Mouse (Mus musculus) embryonic facial prominence, embryonic 12.5 days (tissue): ENCODE measurements around the gene Erv3. TPM values are rescaled to one million over a fixed set of nuclear protein-coding genes. Genes with fewer than 3 reads are reported as not detected.
A peak's percentile ranks its signal among the peaks of the same experiment; 100 is the strongest.

ENCODE experiments used
- ATAC-seq: fragments of 200-750 bp; cut with Nextera tagmentation; 2 replicates; pipeline ENCODE4 v1.8.0; 2017; ENCODE audit not compliant: insufficient number of reproducible peaks, insufficient read depth, low FRiP score, low TSS enrichment
- H3K27ac ChIP-seq: fragments of 300-500 bp; sonication (generic); 2 replicates; pipeline ENCODE4 v1.5.1; 2016; ENCODE audit warnings: mild to moderate bottlenecking
- H3K27me3 ChIP-seq: fragments of 300-500 bp; sonication (generic); 2 replicates; pipeline ENCODE4 v1.6.1; 2016; ENCODE audit warnings: mild to moderate bottlenecking, moderate library complexity
- H3K36me3 ChIP-seq: fragments of 300-500 bp; sonication (generic); 2 replicates; pipeline ENCODE4 v1.6.1; 2016; ENCODE audit warnings: mild to moderate bottlenecking
- H3K4me1 ChIP-seq: fragments of 300-500 bp; sonication (generic); 2 replicates; pipeline ENCODE4 v1.6.1; 2016
- H3K4me2 ChIP-seq: fragments of 300-500 bp; sonication (generic); replicated peaks from 2 replicates; pipeline ENCODE4 v1.6.1; 2016; ENCODE audit warnings: mild to moderate bottlenecking, moderate library complexity
- H3K4me3 ChIP-seq: fragments of 300-500 bp; sonication (generic); 2 replicates; pipeline ENCODE4 v1.5.1; 2016; ENCODE audit warnings: mild to moderate bottlenecking
- H3K9ac ChIP-seq: fragments of 300-500 bp; sonication (generic); 2 replicates; pipeline ENCODE4 v1.6.1; 2016; ENCODE audit warnings: mild to moderate bottlenecking, moderate library complexity
- H3K9me3 ChIP-seq: fragments of 300-500 bp; sonication (generic); 2 replicates; pipeline ENCODE4 v1.6.1; 2016; ENCODE audit warnings: mild to moderate bottlenecking, moderate library complexity
- WGBS: fragments of 180-500 bp; shearing (Covaris S2); methylation state at CpG from one replicate; pipeline ENCODE4 v1.1.7; 2016; 5-methylcytosine and 5-hydroxymethylcytosine counted together
- polyA plus RNA-seq: library from polyadenylated mRNA; unstranded; fragments of >200 nt; fragmentation: Nextera tagmentation; extraction: Ambion mirVana; gene quantifications from 2 replicates; pipeline ENCODE4 v1.2.1, GENCODE M21; 2016

Gene Erv3
- polyA plus RNA-seq, 1 experiment from 2014 or later: not detected

DNA sequence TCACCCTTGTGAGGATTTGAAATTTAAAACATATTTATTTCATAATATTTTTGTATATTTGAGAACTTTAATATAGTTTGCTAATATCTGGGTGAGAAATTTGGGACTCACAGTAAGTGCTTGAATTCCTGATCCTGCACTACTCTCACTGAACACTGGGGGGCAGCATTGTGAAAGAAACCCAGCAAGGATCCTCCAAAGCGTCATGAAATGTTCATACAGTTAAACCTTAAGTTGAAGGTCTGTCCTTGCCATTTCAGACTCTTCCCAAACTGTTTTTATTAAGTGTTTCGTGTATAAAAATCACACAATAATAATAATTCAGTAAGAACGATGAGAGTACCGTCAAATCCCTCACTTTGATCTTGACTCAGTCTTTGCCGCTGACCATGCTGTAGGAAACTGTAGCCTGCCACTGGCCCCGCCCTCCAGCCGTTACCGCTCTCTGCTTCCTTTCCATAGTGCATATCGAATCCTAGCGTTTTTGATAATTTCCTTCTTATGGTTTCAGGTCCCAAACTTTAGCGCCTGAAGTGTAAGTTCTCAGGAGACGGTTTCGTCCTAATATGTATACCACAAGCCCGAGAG is 39.4 kb downstream of the Erv3 start:
- ATAC-seq: no peak
- H3K9ac ChIP-seq: no peak overlapping the region
- H3K27ac ChIP-seq: no peak overlapping the region
- H3K36me3 ChIP-seq: no peaks in the 10 kb centered on the region
- no peaks in the 10 kb centered on the region for H3K9me3 ChIP-seq
- no peaks in the 10 kb centered on the region for H3K4me1 ChIP-seq
- H3K4me3 ChIP-seq: no peak overlapping the region
- WGBS: 24% methylated on average over 14 of the region's 14 CpGs
- H3K4me2 ChIP-seq: peak overlapping the region; percentile 34
- H3K27me3 ChIP-seq: no peaks in the 10 kb centered on the region

DNA sequence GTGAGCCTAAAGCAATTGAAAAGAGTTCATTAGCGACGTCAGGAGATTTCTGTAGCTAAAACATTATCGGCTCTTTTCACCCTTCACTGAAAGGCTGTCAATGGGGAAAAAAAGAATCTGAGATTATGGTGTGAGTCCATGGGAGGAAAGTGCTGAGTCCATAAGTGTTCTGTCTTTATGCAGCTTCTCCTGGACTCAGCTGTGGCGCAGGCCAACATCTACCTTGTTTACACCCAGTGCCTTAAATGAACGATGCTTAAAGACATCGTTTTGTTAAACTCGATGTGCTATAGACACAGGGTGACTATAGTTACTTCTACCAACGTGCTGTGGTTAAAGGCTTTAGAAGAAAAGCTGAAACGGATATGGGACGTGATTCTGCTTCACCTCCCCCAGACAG is 45.2 kb downstream of the Erv3 start:
- H3K36me3 ChIP-seq: no peaks in the 10 kb centered on the region
- H3K27ac ChIP-seq: no peak overlapping the region
- no peaks in the 10 kb centered on the region for H3K9me3 ChIP-seq
- WGBS: 82% methylated on average over 10 of the region's 10 CpGs
- no peak overlapping the region for H3K9ac ChIP-seq
- H3K4me3 ChIP-seq: no peak overlapping the region
- no peaks in the 10 kb centered on the region for H3K4me1 ChIP-seq
- H3K27me3 ChIP-seq: peaks cover 15% of the 10 kb centered on the region; the same call in 1 of the 2 replicates
- no peak for ATAC-seq
- no peak overlapping the region for H3K4me2 ChIP-seq

DNA sequence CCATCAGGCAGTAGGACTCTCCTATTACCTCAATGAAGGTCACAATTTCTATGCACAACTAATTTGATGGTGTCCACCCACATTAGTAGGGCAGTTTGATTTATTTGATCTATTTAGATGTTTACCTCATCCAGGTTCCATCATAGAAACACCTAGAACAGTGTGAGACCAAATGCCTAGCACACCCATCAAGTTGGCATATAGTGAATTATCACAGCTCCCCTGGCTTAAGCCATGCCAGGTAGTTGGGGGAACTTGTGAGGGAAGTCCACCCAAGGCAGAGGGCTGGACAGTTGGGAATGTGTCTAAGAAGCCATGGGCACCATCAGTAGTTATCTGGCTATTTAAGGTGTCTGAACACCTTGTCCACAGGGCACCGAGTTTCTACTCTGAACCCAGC is 46.1 kb downstream of the Erv3 start:
- no peak overlapping the region for H3K4me2 ChIP-seq
- no peak overlapping the region for H3K9ac ChIP-seq
- H3K27ac ChIP-seq: no peak overlapping the region
- peaks cover 15% of the 10 kb centered on the region; the same call in 1 of the 2 replicates for H3K27me3 ChIP-seq
- ATAC-seq: no peak
- no peak overlapping the region for H3K4me3 ChIP-seq
- H3K4me1 ChIP-seq: peaks cover 6% of the 10 kb centered on the region
- H3K36me3 ChIP-seq: no peaks in the 10 kb centered on the region
- no peaks in the 10 kb centered on the region for H3K9me3 ChIP-seq
- WGBS: 70% methylated on average over 1 of the region's 1 CpGs

DNA sequence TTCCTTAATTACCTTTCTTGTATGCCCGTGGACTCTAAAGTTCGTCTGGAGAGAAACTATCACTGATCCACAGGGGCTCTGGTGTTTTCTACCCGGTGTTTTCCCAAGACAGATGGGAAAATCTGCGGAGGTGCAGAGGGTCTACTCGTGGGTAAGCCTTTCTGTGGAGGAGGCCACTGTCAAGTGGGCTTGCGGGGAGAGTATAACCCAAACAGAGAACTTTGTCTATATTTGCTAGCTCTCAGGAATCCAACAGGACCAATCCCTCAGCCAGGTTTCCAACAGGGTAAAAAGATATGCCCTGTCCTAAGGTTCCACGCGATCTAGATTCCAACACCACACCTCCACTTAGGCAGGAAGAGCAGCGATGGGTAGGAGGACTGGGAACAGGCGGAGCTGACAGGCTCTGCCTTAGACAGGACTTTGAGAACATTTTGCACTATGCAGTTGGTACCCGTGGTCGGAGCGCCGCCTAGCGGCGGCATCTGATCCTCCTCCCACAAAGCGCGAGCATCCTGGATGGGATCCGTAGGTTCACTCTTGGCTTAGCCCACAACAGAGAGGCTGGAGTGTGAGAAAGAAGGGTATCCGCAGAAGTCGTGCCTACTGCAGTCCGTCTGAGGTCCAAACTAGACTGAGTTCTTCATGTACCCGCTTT is 46.9 kb downstream of the Erv3 start:
- Histone ChIP-seq H3K4me1 (peaks cover 7% of the 10 kb centered on the region), H3K36me3 (no peaks in the 10 kb centered on the region), H3K9ac (no peak overlapping the region), H3K4me2 (no peak overlapping the region), H3K27me3 (peaks cover 15% of the 10 kb centered on the region; the same call in 1 of the 2 replicates), H3K9me3 (no peaks in the 10 kb centered on the region), H3K27ac (no peak overlapping the region), H3K4me3 (no peak overlapping the region)
- WGBS: 19% methylated on average over 23 of the region's 23 CpGs
- ATAC-seq: peak; percentile 72; the same call in 1 of the 2 replicates

DNA sequence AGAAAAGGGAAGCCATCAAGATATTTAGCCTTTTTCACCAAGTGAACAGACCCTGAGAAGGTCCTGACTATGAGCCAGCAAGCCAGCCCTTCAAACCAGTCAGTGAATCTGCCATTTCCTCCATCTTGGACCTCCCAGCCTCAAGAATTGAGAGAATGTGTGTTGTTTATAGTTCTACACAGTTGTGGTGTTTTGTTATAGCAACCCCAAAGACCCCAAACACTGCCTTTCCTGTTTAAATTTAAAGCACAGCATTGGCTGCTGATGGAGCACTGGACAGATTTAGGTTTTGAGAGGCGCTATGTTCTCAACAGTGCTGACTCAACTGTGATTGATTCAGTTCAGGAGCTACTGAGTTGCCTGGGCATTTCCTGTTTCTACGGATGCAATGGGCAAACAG is 47.9 kb downstream of the Erv3 start:
- Histone ChIP-seq H3K36me3 (no peaks in the 10 kb centered on the region), H3K27ac (no peak overlapping the region), H3K4me1 (peaks cover 7% of the 10 kb centered on the region), H3K27me3 (peaks cover 15% of the 10 kb centered on the region; the same call in 1 of the 2 replicates), H3K4me2 (no peak overlapping the region), H3K4me3 (no peak overlapping the region), H3K9me3 (no peaks in the 10 kb centered on the region), H3K9ac (no peak overlapping the region)
- no peak for ATAC-seq
- WGBS: 72% methylated on average over 2 of the region's 2 CpGs

DNA sequence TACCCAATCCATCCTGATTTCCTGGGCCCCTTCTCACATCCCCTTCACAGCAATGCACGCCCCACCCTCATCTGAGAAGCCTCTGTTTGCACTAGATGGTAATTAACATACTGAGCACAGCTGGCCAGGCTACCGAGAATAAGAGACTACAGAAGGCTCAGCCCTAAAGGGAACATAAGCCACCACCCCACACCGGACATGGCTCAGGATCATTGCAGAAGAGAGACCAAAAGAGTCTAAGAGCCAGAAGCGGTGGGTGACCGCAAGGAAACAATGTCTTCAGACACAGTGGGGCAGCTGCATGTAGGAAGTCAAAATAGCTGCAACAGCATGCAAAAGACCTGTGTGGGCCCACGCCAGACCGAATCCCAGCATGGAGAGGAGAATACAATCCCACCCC is 50.7 kb downstream of the Erv3 start:
- Histone ChIP-seq H3K27ac (no peak overlapping the region), H3K9me3 (no peaks in the 10 kb centered on the region), H3K9ac (no peak overlapping the region), H3K36me3 (no peaks in the 10 kb centered on the region), H3K4me2 (no peak overlapping the region), H3K4me3 (no peak overlapping the region), H3K4me1 (peaks cover 7% of the 10 kb centered on the region), H3K27me3 (peaks cover 3% of the 10 kb centered on the region; the same call in 1 of the 2 replicates)
- no peak for ATAC-seq
- WGBS: 36% methylated on average over 7 of the region's 7 CpGs

DNA sequence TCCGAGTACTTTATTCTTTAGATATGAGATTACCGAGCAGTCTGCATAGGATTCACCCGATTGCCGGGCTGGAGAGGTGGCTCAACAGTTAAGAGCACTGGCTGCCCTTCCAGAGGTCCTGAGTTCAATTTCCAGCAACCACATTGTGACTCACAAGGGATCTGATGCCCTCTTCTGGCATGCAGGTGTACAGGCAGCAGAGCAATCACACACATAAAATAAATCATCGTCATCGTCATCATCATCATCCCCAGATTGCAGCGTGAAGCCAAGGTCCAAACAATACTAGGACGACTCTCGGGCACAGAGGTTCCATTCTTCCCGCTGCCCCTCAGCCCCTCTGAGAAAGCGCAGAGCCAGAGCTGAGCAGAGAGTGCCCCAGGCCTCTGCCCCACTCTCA is 51.9 kb downstream of the Erv3 start:
- H3K36me3 ChIP-seq: no peaks in the 10 kb centered on the region
- H3K9ac ChIP-seq: no peak overlapping the region
- no peak for ATAC-seq
- no peaks in the 10 kb centered on the region for H3K9me3 ChIP-seq
- 51% methylated on average over 11 of the region's 11 CpGs for WGBS
- H3K4me2 ChIP-seq: no peak overlapping the region; the same call in 1 of the 2 replicates
- H3K4me1 ChIP-seq: peaks cover 7% of the 10 kb centered on the region
- no peaks in the 10 kb centered on the region for H3K27me3 ChIP-seq
- no peak overlapping the region for H3K4me3 ChIP-seq
- no peak overlapping the region for H3K27ac ChIP-seq

DNA sequence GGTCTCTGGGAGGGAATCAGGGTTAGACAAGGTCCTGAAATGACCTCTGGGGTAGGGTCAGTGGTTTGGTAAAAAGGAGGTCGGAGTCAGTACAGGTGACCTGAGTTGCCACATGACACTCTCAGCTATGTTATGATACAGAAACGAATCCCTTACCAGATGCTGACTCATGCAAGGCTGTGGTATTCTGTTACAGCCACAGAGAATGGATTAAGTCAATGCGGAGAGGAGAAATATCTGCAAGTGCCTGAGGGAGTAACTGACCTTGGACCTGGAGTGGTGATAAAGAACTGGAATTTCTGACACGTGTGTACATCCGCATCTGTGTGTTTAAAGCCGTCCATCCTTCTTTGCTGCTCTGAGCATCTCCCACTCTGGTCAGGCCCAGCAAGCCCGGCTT is 52.7 kb downstream of the Erv3 start:
- WGBS: 41% methylated on average over 7 of the region's 7 CpGs
- H3K27ac ChIP-seq: no peak overlapping the region
- no peak for ATAC-seq

DNA sequence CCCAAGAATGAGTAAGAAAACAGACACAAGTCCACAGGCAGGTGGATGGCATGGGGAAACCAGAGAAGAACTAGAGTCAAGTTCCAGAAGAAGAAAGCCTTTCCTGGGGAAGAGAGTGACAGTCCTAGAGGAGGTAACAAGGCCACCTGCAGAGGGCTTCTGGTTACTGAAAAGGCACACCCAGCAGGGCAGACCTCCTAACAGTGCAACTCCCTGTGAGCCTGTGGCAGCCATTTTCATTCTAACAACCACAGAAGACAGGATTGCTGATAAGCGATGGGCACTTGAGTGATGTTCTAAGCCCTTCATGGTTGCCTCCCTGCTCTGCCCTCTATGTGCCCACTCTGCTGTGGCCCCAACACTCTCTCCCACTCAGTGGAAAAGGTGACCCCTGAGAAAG is 54.2 kb downstream of the Erv3 start:
- WGBS: 65% methylated on average over 1 of the region's 1 CpGs
- no peak for ATAC-seq
- Histone ChIP-seq H3K4me3 (no peak overlapping the region), H3K9ac (no peak overlapping the region), H3K9me3 (no peaks in the 10 kb centered on the region), H3K4me1 (peaks cover 7% of the 10 kb centered on the region), H3K4me2 (no peak overlapping the region), H3K27me3 (no peaks in the 10 kb centered on the region), H3K36me3 (no peaks in the 10 kb centered on the region), H3K27ac (no peak overlapping the region)

More for the DNA sequence above, 52.7 kb downstream of the Erv3 start:
- H3K9ac ChIP-seq: no peak overlapping the region
- no peaks in the 10 kb centered on the region for H3K27me3 ChIP-seq
- no peak overlapping the region for H3K4me2 ChIP-seq
- peaks cover 7% of the 10 kb centered on the region for H3K4me1 ChIP-seq
- H3K4me3 ChIP-seq: no peak overlapping the region
- no peaks in the 10 kb centered on the region for H3K36me3 ChIP-seq
- H3K9me3 ChIP-seq: no peaks in the 10 kb centered on the region

DNA sequence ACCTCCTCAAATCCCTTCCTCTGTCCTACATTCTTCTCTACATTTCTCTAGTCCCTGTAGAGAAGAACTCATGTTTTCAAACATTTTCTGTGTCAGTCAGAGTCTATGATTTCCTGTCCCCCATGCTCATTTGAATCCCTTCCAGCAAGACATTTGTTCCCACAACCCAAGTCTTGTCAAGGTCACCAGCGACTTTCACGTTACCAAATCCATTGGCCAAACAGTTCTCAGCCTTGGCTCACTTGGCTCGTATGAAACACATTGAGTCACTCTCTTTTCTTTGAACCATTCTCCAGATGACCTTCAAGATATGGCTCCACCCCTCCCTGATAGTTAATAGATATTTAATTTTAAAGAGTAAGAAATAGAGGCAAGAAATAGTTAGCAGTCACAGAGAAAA is 55.7 kb downstream of the Erv3 start:
- no peak overlapping the region for H3K4me3 ChIP-seq
- peaks cover 5% of the 10 kb centered on the region for H3K4me1 ChIP-seq
- H3K4me2 ChIP-seq: no peak overlapping the region
- H3K36me3 ChIP-seq: no peaks in the 10 kb centered on the region
- H3K27me3 ChIP-seq: no peaks in the 10 kb centered on the region
- 82% methylated on average over 3 of the region's 3 CpGs for WGBS
- H3K27ac ChIP-seq: no peak overlapping the region
- H3K9ac ChIP-seq: no peak overlapping the region
- H3K9me3 ChIP-seq: no peaks in the 10 kb centered on the region
- ATAC-seq: no peak
